Mouse (Mus musculus) megakaryocyte, embryonic 14.5 days (primary cell): ENCODE data around the gene Xpr1. TPM values are rescaled to one million over a fixed set of nuclear protein-coding genes. Genes with fewer than 3 reads are reported as not detected.

ENCODE experiments used
- H3K27me3 ChIP-seq: replicated peaks from 2 replicates; pipeline ENCODE3; 2012; ENCODE audit warnings: inconsistent platforms
- H3K36me3 ChIP-seq: replicated peaks from 2 replicates; pipeline ENCODE3; 2012; ENCODE audit warnings: low read length, inconsistent platforms, mixed read lengths
- H3K4me1 ChIP-seq: 2 replicates; pipeline ENCODE4 v1.6.1; 2012; ENCODE audit warnings: inconsistent platforms
- H3K4me3 ChIP-seq: replicated peaks from 2 replicates; pipeline ENCODE3; 2012; ENCODE audit warnings: moderate library complexity, mild to moderate bottlenecking, inconsistent platforms
- H3K9me3 ChIP-seq: 2 replicates; pipeline ENCODE4 v1.6.1; 2012; ENCODE audit warnings: inconsistent platforms
- FLI1 ChIP-seq: IDR thresholded peaks from 2 replicates; pipeline ENCODE4 v1.6.1; 2012; ENCODE audit warnings: low read length, inconsistent platforms, mixed read lengths
- GATA1 ChIP-seq: IDR thresholded peaks from 3 replicates; pipeline ENCODE4 v1.6.1; 2012; ENCODE audit warnings: mixed read lengths, low read length, inconsistent platforms, borderline replicate concordance
- polyA plus RNA-seq: library from polyadenylated mRNA; stranded (reverse); fragments of >175 nt; gene quantifications from 2 replicates; pipeline ENCODE4 v1.2.3, GENCODE M21; 2012; ENCODE audit warnings: low replicate concordance; ENCODE audit not compliant: insufficient read depth

Gene Xpr1
- polyA plus RNA-seq, 1 experiment, result 3.4 TPM

DNA sequence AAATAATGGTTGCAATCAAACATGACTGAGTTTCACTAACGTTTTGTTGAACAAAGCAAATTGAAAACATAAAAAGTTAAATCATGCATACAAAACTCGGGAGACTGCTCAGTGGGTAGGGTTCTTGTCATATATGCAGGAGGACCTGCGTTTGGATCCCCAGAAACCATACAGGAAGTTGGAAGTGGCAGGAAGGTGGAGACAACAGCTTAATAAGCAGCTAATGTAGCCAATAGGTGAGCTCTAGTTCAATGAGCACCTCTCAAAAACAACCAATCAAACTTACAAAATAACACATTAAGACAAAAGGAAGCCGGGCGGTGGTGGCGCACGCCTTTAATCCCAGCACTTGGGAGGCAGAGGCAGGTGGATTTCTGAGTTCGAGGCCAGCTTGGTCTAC lies 162.9 kb downstream of the Xpr1 start:
- H3K27me3 ChIP-seq, result peaks cover 46% of the 10 kb centered on the region
- no peaks in the 10 kb centered on the region for H3K9me3 ChIP-seq
- no peak overlapping the region for H3K4me3 ChIP-seq
- TF ChIP-seq GATA1, result no peak
- no peak for TF ChIP-seq FLI1
- H3K36me3 ChIP-seq, result no peaks in the 10 kb centered on the region
- H3K4me1 ChIP-seq, result peaks cover 13% of the 10 kb centered on the region

DNA sequence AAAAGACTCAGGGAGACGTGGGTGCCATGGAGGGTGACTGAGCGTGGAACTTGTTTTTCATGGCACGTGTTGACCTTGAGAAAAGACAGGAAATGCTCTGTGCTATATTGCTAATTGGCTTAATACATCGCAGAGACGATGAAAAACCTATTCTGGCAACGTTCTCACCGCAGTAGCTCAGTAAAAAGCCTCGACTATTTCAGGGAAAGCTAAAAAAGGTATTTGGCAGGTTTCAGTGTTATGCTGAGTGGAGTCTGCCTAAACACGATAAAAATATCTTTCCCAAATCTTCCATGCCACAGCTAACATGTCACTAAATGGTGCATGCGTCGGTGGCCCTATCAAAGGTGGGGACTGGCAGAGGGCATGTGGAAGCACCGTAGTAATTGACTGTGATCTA lies 164.1 kb downstream of the Xpr1 start:
- H3K9me3 ChIP-seq, result no peaks in the 10 kb centered on the region
- no peak overlapping the region for H3K4me3 ChIP-seq
- TF ChIP-seq GATA1 (no peak), FLI1 (no peak)
- peaks cover 49% of the 10 kb centered on the region for H3K27me3 ChIP-seq
- H3K4me1 ChIP-seq, result peaks cover 13% of the 10 kb centered on the region
- no peaks in the 10 kb centered on the region for H3K36me3 ChIP-seq

DNA sequence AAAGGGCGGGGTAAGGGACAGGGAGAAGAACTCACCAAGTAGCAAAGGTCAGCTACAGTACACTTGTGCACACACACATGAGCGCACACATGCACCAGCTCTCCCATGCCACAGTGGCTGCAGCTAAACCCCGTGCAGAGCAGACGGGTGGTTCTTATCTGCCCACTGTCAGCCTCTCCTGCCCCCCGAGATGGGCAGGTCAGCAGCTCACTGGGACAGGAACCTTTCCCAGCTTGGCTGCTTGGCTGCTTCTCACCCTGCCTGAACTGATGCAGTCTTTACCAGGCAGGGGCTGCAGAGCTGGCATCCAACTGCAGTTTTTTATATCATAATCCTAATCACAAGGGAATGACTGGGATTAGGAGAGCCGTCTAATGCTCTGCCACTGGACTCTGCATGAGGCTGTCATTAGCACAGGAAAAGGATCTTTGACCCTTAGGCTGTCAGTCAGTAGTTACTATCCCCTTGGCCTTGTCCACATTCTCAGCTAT lies 164.5 kb downstream of the Xpr1 start:
- H3K4me3 ChIP-seq, result peak overlapping the region; percentile 62
- TF ChIP-seq FLI1, result no peak
- TF ChIP-seq GATA1, result no peak
- peaks cover 13% of the 10 kb centered on the region for H3K4me1 ChIP-seq
- no peaks in the 10 kb centered on the region for H3K36me3 ChIP-seq
- H3K27me3 ChIP-seq, result peaks cover 51% of the 10 kb centered on the region
- H3K9me3 ChIP-seq, result no peaks in the 10 kb centered on the region

DNA sequence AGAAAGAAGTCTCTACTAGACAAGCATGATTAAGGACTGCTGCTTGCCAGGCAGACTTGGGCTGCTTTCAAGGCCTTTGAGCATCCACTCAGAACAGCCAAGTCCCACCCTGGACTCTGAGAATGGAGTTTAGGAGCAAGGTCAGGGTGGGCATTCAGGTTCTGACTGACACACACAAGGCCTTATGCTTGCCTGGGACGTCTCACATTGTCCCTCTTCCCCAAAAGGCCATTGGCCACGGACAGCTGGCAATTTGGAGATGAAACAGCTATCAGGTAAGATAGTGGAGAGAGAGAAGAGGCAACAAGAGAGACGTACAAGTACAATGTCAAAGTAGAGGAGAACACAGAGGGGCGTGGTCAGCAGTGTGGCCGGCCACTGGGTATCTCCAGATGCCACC lies 165.6 kb downstream of the Xpr1 start:
- no peak overlapping the region for H3K4me3 ChIP-seq
- H3K4me1 ChIP-seq, result peaks cover 13% of the 10 kb centered on the region
- H3K9me3 ChIP-seq, result peaks cover under 1% of the 10 kb centered on the region; the same call in 1 of the 2 replicates
- TF ChIP-seq FLI1, result no peak
- TF ChIP-seq GATA1, result no peak
- H3K27me3 ChIP-seq, result peaks cover 62% of the 10 kb centered on the region
- H3K36me3 ChIP-seq, result no peaks in the 10 kb centered on the region

DNA sequence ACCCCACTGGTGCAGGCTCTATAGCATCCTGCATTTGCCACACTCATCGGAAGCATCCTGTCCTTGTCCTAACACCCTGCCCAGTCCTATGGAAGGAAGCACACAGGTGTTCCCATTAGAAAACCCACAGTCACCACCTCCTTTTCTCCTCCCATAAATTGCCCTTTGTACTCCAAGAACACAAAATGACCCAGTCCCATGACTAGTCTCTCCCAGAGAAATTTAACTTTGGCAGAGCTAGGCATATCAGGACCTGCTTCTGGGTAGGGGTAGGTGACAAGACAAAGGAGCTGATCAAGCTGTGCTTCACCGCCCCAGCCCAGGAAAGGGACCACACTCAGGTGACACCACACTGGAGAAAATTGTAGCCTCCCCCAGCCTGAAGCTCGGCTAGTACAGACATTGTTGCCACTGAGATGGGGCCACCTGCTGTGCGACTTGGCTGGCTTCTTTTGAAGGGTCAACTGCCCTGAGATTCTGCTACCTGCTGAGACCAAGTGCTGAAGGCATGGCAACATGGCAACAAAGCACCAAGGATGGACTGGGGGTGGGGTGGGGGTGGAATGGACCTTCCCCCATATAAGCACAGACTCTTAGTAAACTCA lies 166.6 kb downstream of the Xpr1 start:
- Histone ChIP-seq H3K36me3 (no peaks in the 10 kb centered on the region), H3K9me3 (peaks cover 7% of the 10 kb centered on the region; the same call in 1 of the 2 replicates), H3K27me3 (peaks cover 61% of the 10 kb centered on the region), H3K4me1 (peaks cover 13% of the 10 kb centered on the region), H3K4me3 (no peak overlapping the region)
- TF ChIP-seq GATA1 (no peak), FLI1 (no peak)

DNA sequence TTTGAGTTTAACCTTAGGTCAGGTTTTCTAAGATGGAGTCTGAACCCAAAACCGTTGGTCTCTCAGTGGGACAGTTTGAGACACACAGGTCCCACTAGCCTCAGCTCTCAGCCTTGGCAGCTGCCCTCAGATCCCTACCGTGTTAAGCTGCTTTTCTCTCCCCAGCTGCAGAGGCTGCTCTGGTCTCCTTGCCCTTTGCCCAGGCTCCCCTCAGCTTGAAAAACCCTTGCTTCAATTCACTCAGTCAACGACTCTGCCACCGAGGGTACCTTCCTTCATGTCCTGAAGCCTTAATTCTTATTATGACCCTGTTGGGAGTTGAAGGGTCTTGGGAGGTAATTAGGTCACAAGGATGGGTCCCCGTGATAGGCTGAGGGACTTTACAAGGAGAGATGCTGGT lies 167.3 kb downstream of the Xpr1 start:
- Histone ChIP-seq H3K4me3 (no peak overlapping the region), H3K9me3 (peaks cover 9% of the 10 kb centered on the region; the same call in 1 of the 2 replicates), H3K27me3 (peaks cover 65% of the 10 kb centered on the region), H3K36me3 (no peaks in the 10 kb centered on the region), H3K4me1 (peaks cover 17% of the 10 kb centered on the region)
- TF ChIP-seq FLI1, result no peak
- TF ChIP-seq GATA1, result no peak

DNA sequence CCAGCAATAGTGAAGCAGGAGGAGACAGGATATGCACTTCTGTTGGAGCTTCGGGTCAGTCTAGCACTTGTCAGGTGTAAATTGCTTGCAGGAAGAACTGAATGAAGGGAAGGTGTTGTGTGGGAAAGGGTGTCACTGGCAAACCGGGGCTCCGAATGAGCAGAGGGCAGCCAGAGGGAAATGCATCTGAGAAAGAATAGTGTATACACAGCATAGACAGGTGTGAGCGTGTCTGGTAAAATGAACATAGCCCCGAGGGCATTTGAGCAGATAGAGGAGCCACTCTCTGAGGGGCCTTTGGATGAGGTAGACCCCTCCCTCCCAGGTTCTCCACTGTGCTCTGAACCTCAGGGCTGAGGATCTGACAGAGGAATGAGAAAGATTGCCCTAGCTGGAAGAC lies 169.2 kb downstream of the Xpr1 start:
- Histone ChIP-seq H3K36me3 (no peaks in the 10 kb centered on the region), H3K9me3 (peaks cover 9% of the 10 kb centered on the region; the same call in 1 of the 2 replicates), H3K27me3 (peaks cover 80% of the 10 kb centered on the region), H3K4me3 (no peak overlapping the region), H3K4me1 (peaks cover 27% of the 10 kb centered on the region)
- no peak for TF ChIP-seq GATA1

DNA sequence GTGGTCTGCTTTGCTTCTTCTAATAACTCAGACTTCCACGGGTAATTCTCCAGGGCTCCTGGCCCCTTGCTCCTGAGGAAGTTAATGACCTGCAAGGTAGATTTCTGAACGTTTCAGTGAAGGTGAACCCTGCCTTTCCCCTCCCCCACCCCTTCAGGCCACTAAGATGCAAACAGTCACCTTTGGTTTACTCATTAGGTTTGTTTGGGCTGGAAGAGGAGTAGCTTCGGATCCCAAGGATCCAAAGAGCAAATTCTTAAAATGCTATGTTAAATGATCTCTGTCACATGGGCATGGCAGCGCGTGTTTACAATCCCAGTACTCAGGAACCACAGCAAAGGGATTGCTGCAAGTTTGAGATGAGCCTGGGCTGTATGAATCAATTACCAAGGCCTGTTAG lies 169.8 kb downstream of the Xpr1 start:
- Histone ChIP-seq H3K27me3 (peaks cover 79% of the 10 kb centered on the region), H3K4me1 (peaks cover 21% of the 10 kb centered on the region), H3K36me3 (no peaks in the 10 kb centered on the region), H3K4me3 (no peak overlapping the region), H3K9me3 (peaks cover 9% of the 10 kb centered on the region; the same call in 1 of the 2 replicates)
- TF ChIP-seq GATA1 (no peak), FLI1 (no peak)

DNA sequence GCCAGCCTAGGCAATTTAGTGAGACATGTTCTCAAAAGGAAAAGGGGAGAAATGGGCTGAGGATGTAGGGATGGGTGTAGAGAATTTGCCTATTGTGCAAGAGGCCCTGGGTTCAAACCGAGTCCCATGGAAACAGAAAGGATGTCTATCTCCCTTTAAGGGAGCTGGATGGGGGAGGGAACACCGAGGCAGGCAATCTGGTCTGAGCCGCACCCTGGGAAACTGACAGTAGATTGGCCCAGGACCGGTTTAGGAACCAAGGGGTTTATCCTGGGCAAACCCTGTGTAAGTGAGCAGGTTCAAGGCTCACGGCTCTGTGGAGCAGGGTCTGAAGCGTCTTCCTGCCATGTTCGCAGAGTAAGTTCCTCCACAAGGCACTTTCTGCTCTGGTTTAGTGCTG lies 171.7 kb downstream of the Xpr1 start:
- H3K36me3 ChIP-seq, result no peaks in the 10 kb centered on the region
- H3K9me3 ChIP-seq, result peaks cover 9% of the 10 kb centered on the region; the same call in 1 of the 2 replicates
- H3K27me3 ChIP-seq, result peaks cover 88% of the 10 kb centered on the region
- H3K4me1 ChIP-seq, result peaks cover 17% of the 10 kb centered on the region
- TF ChIP-seq GATA1, result no peak
- no peak for TF ChIP-seq FLI1
- no peak overlapping the region for H3K4me3 ChIP-seq

DNA sequence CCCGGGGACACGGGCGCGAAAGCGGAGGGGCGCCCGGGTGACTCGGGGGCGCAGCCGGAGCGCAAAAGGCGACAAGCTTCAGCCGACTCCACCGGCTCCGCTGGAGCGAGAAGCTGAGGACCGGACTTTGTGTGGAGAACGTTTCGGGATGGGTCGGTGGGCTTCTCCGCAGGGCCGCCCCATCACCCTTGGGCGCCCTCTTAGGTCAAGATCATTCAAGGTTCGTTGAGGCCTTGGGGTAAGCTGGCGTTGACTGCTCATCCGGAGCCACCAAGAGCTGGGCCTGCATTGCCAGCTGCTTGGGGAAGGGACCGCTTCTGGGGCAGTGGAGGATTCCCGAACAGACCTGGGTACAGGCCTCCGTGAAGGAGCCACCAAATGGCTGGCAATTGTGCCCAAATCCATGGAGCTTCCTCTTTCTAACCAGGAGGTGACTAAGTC lies 172.4 kb downstream of the Xpr1 start:
- Histone ChIP-seq H3K36me3 (no peaks in the 10 kb centered on the region), H3K4me3 (peak overlapping the region; percentile 86), H3K4me1 (peaks cover 17% of the 10 kb centered on the region), H3K9me3 (peaks cover 9% of the 10 kb centered on the region; the same call in 1 of the 2 replicates), H3K27me3 (peaks cover 89% of the 10 kb centered on the region)
- TF ChIP-seq FLI1, result no peak
- TF ChIP-seq GATA1, result no peak
